Mouse (Mus musculus): Measurements from ENCODE around the gene 1700080O16Rik. TPM values are rescaled to one million over a fixed set of nuclear protein-coding genes. Genes with fewer than 3 reads are reported as not detected.

The 1700080O16Rik gene
- total RNA-seq (2021): not detected
- long read RNA-seq, experiment 1: 0 reads
- long read RNA-seq, experiment 2: 0 reads

GRCm38 (mm10) chrX:51972672-51973071 lies at the start of gene 1700080O16Rik:
Gene 1700080O16Rik (minus strand): TSS chrX:51972772.
- DNase-seq (ENCODE audit: low spot score in 2 of 2): no peak

DNA sequence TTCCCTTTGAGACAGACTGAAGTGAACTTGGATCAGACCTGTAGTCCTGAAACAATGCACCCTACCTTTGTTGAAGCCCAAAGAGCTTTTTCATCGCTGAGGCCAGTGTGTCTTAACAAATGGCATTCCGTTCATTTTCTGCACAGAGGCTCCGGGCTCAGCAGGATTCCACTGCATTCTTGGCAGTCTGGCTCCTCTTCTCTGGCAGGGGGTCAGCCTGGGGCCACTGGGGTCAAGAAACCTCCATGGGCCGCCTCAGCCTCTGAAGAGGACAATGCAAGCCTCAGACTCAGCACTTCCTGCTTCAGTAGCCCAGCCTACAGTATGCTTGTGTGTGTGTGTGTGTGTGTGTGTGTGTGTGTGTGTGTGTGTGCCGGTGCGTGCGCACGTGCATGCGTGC lies 45.1 kb upstream of the 1700080O16Rik start:
- DNase-seq (ENCODE audit: low spot score in 2 of 2): no peak

DNA sequence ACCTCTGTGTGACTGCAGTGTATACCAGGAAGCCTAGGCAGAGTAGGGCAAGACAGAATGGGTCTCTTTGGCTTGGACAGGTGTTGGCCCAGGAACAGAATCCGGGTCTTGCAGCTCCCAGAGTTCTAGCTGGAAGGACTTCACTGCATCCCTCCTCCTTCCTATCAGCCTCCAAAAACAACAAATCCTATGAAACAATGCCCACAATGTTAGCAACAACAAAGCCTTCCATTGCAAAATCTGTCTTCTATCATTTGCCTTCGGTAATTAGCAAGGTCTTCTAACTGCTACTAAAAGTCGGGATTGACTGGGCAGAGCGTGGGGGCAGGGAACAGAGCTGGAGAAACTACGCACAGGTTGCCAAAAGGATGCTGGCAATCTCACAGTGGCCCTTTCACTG lies 27.5 kb upstream of the 1700080O16Rik start:
- DNase-seq (ENCODE audit: low spot score in 2 of 2): no peak

GRCm38 (mm10) chrX:51999426-51999825 lies 26.9 kb upstream of the 1700080O16Rik start:
- DNase-seq (ENCODE audit: low spot score in 2 of 2): no peak

GRCm38 (mm10) chrX:51976361-51976760 lies 3.8 kb upstream of the 1700080O16Rik start:
- peak in 1 of 2 experiments; percentile 3 for DNase-seq (ENCODE audit: low spot score in 2 of 2)

- DNase-seq (ENCODE audit: low spot score in 2 of 2): no peak
These were observed 2.0 kb upstream of the 1700080O16Rik start for GRCm38 (mm10) chrX:51974618-51975017.

DNA sequence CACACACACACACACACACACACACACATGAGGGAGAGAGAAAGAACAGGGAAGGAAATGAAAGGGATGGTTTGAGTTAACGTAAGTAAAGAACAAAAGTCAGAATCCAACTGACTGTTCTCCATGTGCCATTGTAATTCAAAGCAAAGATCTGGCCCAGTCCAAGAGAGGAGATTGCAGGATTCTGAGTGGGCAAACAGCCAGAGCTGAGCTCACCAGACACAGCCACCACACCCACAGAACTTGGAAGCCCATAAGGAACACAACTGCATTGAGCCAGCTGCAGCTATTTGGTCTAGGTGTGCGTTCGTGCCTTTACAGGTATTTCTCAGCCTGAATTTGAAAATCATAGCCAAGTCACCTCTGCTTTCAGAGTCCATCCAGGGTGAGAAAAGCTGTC lies 24.5 kb downstream of the 1700080O16Rik start:
- DNase-seq (ENCODE audit: low spot score in 2 of 2): no peak

DNA sequence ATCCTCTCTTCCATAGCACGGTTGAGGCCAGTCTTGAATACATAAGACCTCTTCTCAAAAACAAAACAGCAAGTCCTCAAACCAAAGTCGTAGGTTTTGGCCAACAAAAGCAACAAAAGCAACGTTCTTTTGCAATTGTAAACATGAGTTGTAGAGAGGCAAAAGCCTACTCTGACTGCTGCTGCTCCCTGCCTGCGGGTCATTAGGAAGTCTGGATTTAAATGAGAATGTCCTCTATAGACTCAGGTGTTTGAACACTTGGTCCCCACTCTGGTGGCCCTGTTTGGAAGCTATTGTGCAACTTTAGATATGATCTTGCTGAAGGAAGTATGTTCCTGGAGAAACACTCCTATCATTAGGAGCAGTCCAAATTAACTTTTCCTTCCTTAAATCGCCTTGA lies 34.5 kb downstream of the 1700080O16Rik start:
- no peak for DNase-seq (ENCODE audit: low spot score in 2 of 2)

GRCm38 (mm10) chrX:51919091-51919490 lies 53.5 kb downstream of the 1700080O16Rik start:
- DNase-seq (ENCODE audit: low spot score in 2 of 2): no peak

Other genes starting within 250 kb of the 1700080O16Rik start
- gene Usp26, start 171.5 kb downstream of the 1700080O16Rik start, total RNA-seq (2021): under 1 TPM in 1 of 2 experiments, not detected in 1; 0.06 TPM
- gene Gpc4, start 192.5 kb upstream of the 1700080O16Rik start, total RNA-seq (2021): 100 to 1,000 TPM; 183 to 209 TPM

Measured in adrenal gland, postnatal 4 days (tissue).